Mouse (Mus musculus) ovary, postnatal 36 days (tissue): Measurements from ENCODE around the gene Pak6.

Experiments used
- DNase-seq: peaks from one replicate; pipeline ENCODE4 v3.0.0; 2022; ENCODE audit warnings: low spot score, mixed read lengths

Gene Pak6

GRCm38 (mm10) chr2:118697955-118698354, 34.9 kb downstream of the Pak6 start:
- peak; percentile 76 for DNase-seq

GRCm38 (mm10) chr2:118700179-118701062, 37.3 kb downstream of the Pak6 start:
- peak; percentile 87 for DNase-seq

GRCm38 (mm10) chr2:118701161-118701560, 38.1 kb downstream of the Pak6 start:
- no peak for DNase-seq

- peak; percentile 63 for DNase-seq
These were observed 39.1 kb downstream of the Pak6 start for GRCm38 (mm10) chr2:118701971-118702882.

GRCm38 (mm10) chr2:118702883-118703761, 40.0 kb downstream of the Pak6 start:
- peak; percentile 69 for DNase-seq

GRCm38 (mm10) chr2:118703913-118704730, 41.0 kb downstream of the Pak6 start, which contains the start of gene Ankrd63:
Gene Ankrd63, minus strand, starts transcription at chr2:118703963.
- DNase-seq, result peak; percentile 57

- no peak for DNase-seq
These were observed 43.3 kb downstream of the Pak6 start for GRCm38 (mm10) chr2:118706436-118706835.

- DNase-seq, result no peak
These were observed 45.4 kb downstream of the Pak6 start for GRCm38 (mm10) chr2:118708472-118708871.

- DNase-seq, result no peak
These were observed 46.6 kb downstream of the Pak6 start for GRCm38 (mm10) chr2:118709655-118710221.

GRCm38 (mm10) chr2:118711038-118711494, 48.0 kb downstream of the Pak6 start:
- DNase-seq, result peak; percentile 63

GRCm38 (mm10) chr2:118713631-118714030, 50.5 kb downstream of the Pak6 start:
- DNase-seq, result no peak

GRCm38 (mm10) chr2:118714230-118714629, 51.1 kb downstream of the Pak6 start:
- no peak for DNase-seq

- peak; percentile 2 for DNase-seq
These were observed 53.6 kb downstream of the Pak6 start for GRCm38 (mm10) chr2:118716677-118717076.

GRCm38 (mm10) chr2:118723693-118724486, 60.8 kb downstream of the Pak6 start:
- peak; percentile 1 for DNase-seq

GRCm38 (mm10) chr2:118725511-118725910, 62.4 kb downstream of the Pak6 start:
- DNase-seq, result peak; percentile 4

GRCm38 (mm10) chr2:118726873-118727272, 63.8 kb downstream of the Pak6 start:
- peak; percentile 2 for DNase-seq

GRCm38 (mm10) chr2:118727911-118728310, 64.8 kb downstream of the Pak6 start:
- peak; percentile 19 for DNase-seq

GRCm38 (mm10) chr2:118728337-118728736, 65.2 kb downstream of the Pak6 start, which contains the start of gene Plcb2:
Gene Plcb2, minus strand, starts transcription at chr2:118728438.
- peak; percentile 27 for DNase-seq

- DNase-seq, result no peak
These were observed 66.1 kb downstream of the Pak6 start for GRCm38 (mm10) chr2:118729194-118729593.
